Mouse (Mus musculus): ENCODE measurements at regions not wholly inside any gene's neighbourhood (a gene's known extent, or its start where the extent isn't known, plus 50 kb on each side); places are given as distances from the start of the nearest gene placed in this dataset.

DNA sequence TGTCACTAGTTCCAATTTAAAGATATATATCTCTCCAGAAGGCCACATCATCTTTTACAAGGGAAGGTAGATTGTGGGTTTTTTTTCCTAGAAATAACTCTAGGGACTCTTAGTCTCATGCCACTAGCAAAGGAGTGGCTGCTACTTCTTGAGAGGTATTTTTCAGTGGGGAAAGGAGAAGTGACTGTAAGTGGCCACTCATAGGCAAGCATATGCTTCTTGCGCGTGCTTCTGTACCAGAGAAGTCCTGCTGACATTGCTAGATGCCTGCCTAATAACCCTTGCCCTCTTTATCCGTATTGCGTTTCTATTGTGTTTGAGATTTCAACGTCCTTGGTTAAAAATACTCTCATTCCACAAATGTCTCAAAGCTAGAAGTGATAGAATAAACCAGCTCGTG lies 170.7 kb upstream of the Ncam1 start:
- intact Hi-C loops (cut with DNase I): no loop called here
- DNase-seq (ENCODE audit: low spot score in 2 of 2): no peak

DNA sequence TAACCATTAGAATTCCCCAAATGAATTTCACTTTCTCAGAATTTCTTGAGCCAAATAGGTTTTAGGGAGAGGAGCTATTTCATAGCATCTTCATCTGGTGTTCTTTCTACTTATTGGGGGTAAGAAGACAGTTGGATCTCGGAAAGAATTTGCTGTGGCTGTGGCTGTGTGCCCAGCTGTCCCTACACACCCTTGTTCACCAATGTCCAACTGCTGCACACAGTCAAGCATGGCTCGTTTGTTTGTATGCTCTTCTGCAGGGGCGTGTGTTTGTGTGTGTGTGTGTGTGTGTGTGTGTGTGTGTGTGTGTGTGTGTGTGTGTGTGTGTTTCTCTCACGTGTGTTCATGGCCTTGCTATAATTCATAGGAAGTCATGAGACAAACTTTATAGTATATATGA lies 165.9 kb upstream of the Ncam1 start:
- DNase-seq (ENCODE audit: low spot score in 2 of 2): no peak
- intact Hi-C loops (cut with DNase I): no loop called here

DNA sequence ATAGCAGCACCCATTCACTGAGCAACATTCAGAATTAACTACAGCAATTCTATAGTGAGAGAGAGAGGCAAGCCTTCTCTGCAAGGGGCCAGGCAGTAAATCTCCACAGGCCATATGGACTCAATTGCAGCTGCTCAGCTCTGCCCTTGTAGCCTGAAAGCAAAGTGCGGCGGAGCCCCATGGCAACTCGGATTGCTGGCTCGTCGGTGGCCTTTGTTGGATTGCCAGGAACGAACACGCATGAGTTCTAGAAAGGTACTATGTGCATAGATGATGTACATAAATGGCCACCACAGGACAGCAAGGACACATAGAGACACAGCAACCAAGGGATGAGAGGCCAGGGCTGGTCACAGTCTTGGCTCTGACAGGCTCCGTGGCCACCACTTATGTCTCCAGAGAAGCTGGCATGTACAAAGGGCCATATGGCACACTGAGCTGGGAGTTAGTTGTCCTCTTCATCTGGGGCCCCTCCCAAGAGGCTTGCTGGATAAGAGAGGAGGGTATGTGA lies 163.9 kb upstream of the Ncam1 start:
- intact Hi-C loops (cut with DNase I): no loop called here
- no peak for DNase-seq (ENCODE audit: low spot score in 2 of 2)

DNA sequence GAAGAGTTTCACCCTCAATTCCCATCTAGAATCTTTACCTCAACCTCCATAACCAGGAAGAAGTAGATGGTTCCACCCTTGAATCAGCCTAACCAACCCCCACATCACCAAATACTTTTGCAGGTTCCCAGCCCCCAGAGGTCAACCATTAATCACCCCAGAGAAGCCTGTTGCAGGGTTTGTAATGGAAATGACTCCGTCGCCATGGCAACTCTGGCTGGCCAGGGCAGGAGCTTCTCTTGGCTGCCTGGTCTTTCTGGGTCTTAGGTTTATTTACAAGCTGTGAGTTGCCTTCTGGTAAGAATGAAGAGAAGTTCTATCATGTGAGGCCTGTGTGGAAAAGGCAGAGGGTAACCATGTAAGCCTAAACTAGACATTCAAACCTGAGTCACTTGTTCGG lies 163.2 kb upstream of the Ncam1 start:
- DNase-seq (ENCODE audit: low spot score in 2 of 2): no peak

DNA sequence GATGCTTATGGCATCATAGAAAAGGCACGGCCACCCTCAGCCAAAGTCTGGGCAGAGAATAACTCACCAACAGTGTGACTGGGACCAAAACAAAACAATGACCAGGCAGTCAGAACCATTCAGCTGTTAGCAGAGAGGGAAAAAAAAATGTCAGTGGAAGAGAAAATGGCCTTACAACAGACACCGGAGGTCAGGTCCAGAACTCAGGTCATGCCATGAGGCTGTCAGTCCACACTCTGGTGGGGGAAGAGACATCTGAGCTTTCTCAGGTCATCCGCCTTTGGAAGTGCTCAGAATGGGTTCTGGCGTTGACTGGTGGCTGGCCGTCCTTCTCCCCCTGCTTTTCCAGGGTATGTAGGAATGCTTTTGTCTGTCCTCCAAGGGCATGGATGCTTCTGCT lies 162.6 kb upstream of the Ncam1 start:
- intact Hi-C loops (cut with DNase I): no loop called here
- no peak for DNase-seq (ENCODE audit: low spot score in 2 of 2)

More for the DNA sequence above, 163.2 kb upstream of the Ncam1 start:
- intact Hi-C loops (cut with DNase I): no loop called here

DNA sequence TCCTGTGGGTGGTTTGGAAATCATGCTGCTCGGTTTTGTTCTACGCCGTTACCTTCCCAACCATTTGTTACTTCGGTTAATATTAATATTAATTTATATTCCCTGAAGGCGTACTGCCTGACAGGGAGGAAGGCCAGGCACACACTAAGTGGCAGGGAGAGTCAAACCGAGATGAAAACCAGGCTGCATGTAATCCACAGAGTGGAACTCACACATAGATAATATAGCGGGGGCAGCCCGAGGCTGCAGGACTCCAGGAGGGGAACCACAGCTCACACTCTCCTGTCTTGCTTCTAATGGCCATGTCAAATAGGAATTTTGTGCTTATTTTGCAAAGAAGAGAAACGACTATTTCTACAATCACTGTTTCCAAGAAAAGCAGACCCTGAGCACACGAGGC lies 161.3 kb upstream of the Ncam1 start:
- intact Hi-C loops (cut with DNase I): no loop called here
- no peak for DNase-seq (ENCODE audit: low spot score in 2 of 2)

DNA sequence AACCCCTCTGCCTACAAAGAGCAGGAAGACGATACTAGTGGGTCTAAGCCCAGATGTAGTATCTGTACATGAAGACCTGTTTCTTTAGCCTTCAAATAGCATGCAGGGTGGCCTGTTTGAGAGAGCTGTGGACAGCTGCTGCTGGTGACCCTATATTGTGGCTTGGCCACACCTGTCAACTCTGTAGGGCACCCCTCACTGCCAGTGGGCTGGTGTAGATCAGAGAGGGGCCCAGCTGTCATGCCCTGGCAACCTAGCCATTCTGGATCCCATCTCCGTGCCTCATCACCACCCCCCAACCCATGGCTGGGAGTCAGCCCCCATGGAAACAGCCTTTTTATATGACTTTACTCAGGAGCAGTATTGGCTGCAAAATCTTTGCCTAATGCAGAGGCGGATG lies 160.2 kb upstream of the Ncam1 start:
- peak in 1 of 2 experiments; percentile 19 for DNase-seq (ENCODE audit: low spot score in 2 of 2)
- intact Hi-C loops (cut with DNase I): no loop called here

DNA sequence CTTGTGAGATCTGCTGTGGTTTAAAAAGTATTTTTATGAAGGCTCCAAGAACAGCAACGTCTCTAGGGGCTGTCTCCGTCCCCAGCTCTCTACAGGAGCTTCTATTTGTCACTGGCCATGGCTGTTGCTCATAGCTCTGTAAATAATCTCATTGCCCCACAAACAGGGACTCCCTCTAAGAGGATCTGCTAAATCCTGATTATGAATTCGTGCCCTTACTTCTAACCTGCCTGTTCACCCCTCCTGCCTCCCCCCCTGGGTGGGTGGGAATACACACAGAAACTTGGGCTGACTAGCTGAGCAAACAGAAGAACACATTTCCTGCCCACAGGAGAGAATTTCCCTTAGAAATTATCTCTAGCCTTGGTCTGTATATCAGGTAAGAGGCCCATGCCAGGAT lies 155.9 kb upstream of the Ncam1 start:
- no peak for DNase-seq (ENCODE audit: low spot score in 2 of 2)
- intact Hi-C loops (cut with DNase I): no loop called here

DNA sequence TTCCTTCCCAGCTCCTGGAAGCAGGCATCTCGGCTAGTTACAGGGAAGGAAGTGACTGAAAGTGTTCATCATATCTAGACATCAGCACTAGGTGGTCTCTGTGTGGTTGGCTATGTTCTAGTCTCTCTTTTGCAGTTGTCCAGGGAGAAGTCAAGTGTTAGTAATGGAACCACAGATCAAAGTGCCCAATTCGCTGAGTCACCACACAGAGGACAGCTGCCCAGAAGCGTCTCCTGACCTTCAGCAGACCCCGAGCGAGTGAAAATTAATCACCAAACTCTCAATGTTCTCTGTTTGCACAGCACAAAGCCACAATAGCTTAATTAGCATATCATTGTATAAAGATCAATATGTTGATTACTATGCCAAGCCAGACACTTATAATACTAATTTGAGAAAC lies 151.6 kb upstream of the Ncam1 start:
- intact Hi-C loops (cut with DNase I): no loop called here
- no peak for DNase-seq (ENCODE audit: low spot score in 2 of 2)

DNA sequence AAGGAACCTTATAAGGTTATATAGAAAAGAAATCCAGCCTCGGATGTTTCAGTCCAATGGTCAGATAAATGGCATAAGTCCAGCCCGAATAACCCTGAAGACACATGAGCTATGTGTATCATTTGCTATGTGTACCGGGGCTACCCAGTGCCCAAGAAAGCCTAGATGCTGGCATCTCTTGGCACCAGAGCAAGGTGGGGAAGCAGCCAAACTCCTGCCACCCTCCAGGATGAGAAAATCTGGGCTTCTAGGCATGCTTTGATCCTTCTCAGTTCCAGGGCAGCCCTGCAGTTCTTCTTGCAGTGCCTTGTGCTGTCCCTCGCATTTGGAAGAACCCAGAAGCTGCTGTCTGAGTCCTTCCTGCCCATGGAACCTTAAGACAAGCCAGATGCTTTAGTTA lies 149.8 kb upstream of the Ncam1 start:
- intact Hi-C loops (cut with DNase I): no loop called here
- no peak for DNase-seq (ENCODE audit: low spot score in 2 of 2)

DNA sequence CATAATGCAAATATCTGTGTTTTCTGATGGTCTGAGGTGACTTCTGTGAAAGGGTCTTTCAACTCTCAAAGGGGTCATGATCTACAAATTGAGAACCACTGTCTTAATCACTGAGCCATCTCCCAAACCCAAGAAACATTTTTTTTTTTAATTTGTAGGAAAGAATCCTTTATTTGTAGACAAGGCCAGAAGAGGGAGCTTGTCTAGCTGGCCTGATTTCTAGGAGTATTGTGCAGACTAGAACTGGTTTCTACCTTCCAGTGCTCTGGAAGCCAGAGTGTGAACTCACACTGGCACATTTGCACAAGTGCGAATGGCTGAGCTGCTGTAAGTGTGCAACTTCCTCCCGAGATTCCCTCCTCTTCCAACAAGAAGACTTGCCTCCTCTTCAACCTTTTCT lies 148.1 kb upstream of the Ncam1 start:
- DNase-seq (ENCODE audit: low spot score in 2 of 2): no peak
- intact Hi-C loops (cut with DNase I): no loop called here

DNA sequence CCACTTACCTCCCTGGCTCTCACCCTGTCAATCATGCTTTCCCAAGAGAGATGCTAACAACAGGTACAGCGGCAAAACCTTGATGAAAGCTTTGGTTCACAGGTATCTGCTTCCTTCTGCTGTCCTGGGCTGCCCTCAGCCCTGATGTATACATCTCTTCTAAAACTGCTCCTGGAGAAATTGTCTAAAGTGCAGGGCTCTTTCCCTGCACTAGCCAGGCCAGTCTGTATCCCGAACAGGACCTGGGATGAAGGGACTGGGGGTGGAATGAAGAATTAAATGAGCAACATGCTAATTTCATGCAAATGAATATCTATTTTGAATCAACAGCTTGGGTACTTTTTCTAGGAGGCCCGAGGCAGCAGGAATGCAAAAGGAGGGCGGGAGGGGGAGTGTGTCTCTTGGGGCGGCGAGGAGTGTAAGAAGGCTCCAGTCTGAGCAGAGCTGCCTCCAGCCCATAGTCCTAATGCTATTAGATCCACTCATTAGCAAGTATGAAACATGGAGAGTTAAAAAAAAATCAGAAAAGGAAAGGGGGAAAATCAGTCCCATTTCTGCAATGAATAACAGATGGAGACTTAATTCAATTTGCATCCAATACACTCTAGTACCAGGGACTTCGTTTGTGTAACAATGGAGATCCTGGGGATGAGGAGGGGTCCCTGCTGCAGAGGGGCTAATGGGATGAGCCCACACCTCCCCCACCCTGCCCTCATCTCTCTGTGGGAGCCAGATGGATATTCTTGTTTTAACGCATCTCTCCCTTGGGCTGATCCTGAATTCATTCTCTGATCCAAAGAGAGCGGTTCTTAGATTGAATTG lies 137.0 kb upstream of the Ncam1 start:
- intact Hi-C loops (cut with DNase I): no loop called here
- DNase-seq (ENCODE audit: low spot score in 2 of 2): peak; percentile 48 to 66

DNA sequence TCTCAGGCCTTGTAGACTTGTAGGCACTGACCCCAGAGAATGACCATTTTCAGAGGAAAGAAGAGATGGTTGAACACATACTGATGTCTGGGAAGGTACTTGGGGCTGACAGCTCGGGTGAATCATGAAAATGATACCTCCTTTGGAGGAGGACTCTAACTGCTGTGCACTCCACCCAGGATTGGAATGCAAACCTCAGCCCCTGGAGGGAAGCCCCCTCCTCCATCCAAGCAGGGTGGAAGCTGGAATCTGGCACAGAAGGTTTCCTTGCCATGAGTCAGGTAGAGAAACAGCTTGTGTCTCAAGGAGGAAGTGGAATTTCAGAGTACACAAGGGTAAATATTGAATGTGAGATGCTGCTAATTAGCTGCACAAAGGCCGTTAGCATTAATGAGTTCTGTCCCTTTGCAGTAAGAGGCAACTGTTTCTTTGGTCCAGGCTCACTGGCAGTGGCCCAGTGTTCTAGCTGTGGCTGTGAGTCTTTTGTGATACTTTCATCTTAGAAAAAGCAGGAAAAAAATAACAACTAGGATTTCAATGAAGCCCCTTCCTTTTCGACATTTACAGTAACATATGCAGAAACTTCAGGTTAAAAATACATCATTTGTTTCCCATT lies 129.4 kb upstream of the Ncam1 start:
- no peak for DNase-seq (ENCODE audit: low spot score in 2 of 2)
- intact Hi-C loops (cut with DNase I): no loop called here

DNA sequence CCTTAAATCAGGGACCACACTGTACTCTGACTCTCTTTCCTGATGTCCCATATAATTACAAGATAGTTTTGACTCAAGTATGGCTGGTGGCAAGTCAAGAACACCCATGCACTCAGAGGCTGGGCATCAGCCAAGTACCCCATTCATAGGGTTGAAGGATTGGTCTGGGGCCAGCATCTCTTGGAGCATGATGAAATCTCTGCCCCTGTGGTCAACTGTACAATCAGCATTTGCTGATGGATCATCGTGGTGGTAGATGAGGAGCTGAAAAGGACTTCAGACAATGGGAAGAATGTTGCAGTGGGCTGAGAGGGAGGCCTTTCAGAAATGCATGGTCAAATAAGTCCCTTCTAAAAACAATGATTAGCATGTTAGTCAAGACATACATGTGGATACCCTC lies 128.6 kb upstream of the Ncam1 start:
- no peak for DNase-seq (ENCODE audit: low spot score in 2 of 2)
- intact Hi-C loops (cut with DNase I): no loop called here

DNA sequence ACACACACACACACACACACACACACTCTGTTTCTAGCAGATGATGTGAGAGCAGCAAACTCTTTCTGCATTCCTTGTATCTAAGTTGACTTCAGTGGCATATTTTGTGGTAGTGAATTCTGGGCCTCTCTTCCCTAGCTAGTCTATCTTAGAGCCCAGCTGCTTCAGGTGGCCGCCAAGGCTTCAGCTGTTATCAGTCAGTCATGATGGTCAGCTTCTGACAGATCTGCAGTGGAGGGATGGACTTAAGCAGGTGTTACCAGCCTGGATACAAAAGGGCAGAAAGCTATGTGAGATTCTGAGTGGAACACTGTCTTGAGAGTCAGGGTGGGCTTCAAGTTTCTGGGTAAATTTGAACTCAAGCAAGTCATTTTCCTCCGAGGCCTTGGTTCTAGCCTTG lies 127.1 kb upstream of the Ncam1 start:
- intact Hi-C loops (cut with DNase I): no loop called here
- DNase-seq (ENCODE audit: low spot score in 2 of 2): no peak

DNA sequence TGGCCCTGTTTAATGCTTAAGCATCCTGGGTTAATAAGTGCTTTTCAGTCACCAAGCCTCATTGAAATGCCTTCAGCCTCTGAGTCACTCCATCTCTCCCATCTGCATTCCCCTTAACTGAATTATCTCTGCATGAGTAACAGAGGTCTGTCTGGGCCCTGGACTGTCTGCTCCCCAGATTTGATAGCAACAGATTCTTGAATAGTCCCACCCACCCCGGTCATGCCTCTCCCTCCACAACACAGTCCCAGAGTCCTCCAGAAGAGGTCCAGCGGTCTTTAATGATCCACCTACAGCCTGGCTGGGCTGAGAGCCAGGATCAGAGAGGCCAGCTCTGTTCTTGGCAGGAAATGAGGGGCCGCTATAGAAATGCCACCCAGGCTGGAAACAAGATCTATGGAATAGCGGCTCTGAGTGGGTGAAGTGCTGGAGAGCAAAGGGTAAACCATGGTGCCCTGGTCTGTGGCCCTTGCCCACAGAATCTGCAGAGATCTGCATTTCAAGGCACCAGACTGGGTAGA lies 125.3 kb upstream of the Ncam1 start:
- DNase-seq (ENCODE audit: low spot score in 2 of 2): no peak
- intact Hi-C loops (cut with DNase I): no loop called here

DNA sequence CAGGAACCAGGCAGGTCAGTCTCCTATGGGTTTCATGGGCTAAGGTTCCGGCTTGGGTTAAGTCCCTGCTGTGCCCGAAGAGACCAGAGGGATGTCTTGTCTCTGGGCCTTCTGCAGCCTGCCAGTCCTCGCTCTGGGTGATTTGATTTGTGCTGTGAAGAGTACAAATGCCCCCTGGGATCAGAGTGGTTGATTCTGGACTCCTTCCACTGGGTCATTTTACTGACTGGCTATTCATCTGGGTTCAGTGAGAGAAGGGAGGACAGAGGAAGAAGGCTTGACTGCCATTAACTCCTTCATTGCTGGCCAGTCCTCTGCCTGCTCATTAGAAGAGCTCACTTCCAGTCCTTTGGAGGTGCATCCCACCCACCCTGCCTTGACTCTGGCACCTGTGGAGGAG lies 124.0 kb upstream of the Ncam1 start:
- no peak for DNase-seq (ENCODE audit: low spot score in 2 of 2)
- intact Hi-C loops (cut with DNase I): no loop called here

DNA sequence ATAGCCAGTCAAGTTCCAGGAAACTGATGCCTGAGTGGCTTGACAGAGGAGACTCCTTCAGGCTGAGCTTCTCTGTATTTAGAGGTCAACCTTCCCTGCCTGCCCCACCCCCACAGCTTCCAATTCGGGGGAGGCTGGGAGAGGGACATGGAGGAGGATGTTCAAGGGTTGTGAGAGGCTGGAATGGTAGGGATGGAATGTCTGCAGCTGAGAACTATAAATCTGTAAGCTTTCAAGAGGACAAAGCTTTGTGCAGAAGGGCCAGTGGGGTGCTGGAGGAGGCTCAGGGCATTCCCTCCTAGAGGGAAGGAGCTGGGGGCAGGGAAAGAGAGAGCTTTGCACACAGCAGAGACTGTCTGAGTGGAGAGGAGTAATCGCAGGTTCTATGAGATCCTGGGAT lies 123.4 kb upstream of the Ncam1 start:
- DNase-seq (ENCODE audit: low spot score in 2 of 2): no peak
- intact Hi-C loops (cut with DNase I): no loop called here

DNA sequence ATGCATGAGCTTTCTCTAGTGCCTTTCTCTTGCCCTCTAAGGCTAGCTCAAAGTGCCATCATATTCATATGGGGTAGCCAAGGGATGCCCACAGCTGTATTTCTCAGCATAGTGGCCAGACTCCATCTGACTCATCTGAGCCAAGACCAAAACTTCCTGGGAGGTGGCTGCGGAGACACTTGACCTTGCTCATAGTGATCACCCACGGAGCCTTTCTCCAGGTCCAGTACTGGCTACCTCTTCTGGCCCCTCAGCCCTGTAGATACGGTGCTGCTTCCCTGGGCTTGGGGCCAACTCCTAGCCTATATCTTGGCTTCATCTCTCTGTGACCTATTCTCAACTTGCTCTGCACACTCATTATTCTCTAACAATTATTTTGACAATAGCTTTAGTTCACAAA lies 122.6 kb upstream of the Ncam1 start:
- intact Hi-C loops (cut with DNase I): no loop called here
- no peak for DNase-seq (ENCODE audit: low spot score in 2 of 2)

DNA sequence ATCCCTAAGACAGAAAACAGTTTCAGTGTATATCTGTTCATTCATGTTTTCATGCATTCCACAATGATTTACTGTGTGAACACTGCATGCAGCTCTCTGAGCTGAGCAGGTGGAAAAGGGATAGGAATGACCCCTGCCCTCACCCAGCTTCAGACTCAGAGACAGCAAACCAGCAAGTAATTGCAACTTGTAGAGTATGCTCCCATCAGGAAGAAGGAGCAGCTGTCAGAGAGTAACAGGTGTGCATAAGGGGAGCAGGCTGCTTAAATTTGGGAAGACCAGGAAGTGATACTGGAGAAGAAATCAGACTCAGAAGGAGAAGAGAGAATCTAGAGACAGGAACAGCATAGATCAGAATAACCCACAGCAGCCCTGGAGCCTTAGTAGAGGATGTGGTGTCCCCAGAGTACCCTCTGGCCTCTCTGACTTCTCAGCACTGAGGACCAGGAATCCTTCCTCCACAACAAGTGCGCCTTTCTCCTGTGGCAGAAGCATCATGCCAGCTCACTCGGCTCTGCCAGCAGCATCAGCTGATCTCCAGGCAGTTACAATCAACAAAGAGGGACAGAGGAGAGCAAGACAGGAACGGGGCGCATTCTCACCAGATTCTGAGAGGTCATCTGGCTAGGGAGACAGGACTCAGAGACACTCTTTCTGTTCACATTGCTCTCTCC lies 116.5 kb upstream of the Ncam1 start:
- intact Hi-C loops (cut with DNase I): no loop called here
- DNase-seq (ENCODE audit: low spot score in 2 of 2): peak; percentile 33 to 55

DNA sequence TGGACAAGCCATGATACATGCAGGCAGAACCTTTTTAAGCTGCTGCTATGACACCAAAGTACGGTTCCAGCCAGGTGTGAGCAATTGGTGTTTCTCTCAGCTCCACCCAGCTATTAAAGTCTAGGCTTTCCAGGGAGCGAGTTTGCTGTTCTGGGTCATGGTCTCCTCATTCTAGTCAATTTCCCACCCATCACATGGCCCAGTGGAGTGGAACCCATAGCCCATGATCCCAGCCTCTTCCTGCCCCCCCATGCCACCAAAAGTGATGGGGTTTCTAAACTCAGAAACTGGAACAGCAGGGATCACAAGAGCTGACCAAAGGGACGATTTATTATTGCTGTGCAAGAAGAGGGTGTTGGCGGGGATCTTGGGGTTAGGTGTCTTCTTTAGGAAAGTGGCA lies 115.0 kb upstream of the Ncam1 start:
- intact Hi-C loops (cut with DNase I): no loop called here
- no peak for DNase-seq (ENCODE audit: low spot score in 2 of 2)
